Mouse (Mus musculus) kidney, adult 2 months (tissue): ENCODE results near the gene 1600014C23Rik.

Source experiments
- CTCF ChIP-seq: fragments of 200-500 bp; conservative IDR thresholded peaks from 2 replicates; pipeline ENCODE4 v1.5.1; 2011; ENCODE audit warnings: low read depth, mild to moderate bottlenecking, control low read depth, low read length, moderate library complexity, mixed read lengths; ENCODE audit not compliant: insufficient read depth, insufficient read length
- POLR2A ChIP-seq: fragments of 200-500 bp; IDR thresholded peaks from one replicate; pipeline ENCODE4 v1.6.1; 2011; ENCODE audit warnings: low read depth, low read length, control low read depth

GRCm38 (mm10) chr17:45746755-45747154, 13.1 kb upstream of the 1600014C23Rik start:
- TF ChIP-seq CTCF: no peak
- no peak for TF ChIP-seq POLR2A
